In the genomic region with DNA sequence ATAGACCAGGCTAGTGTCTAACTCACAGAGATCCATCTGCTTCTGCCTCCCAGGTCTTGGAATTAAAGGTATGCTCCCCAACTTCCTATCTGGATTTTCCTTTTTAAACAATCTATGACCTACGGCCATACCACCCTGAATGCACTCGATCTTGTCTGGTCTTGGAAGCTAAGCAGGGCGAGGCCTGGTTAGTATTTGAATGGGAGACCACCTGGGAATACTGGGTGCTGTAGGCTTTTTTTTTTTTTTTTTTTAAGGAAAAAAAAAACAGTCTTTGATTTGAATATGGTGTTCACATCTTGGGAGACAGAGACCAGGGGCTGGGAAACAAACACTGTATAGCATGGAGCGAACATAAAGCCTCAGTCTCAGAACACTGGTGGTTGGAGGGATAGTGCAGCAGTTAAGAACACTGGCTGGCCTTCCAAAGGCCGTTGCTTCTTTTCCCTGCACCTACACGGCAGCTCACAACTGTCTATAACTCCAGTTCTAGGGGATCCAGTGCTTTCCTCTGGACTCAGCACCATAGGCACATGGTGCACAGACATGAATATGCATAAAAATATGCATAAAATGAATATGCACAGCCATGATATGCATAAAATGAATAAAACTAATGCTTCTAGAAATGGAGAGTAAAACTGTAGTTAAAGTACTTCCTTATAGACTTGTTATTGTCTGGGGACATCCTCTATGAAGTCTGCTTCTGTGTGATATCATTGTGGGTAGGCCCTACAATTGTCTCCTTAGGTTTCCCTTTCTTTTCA, we compare ENCODE assay signal across 1 mouse cellular context.
A peak's percentile ranks its signal among the peaks of the same experiment; 100 is the strongest.
TF ChIP-seq lines count a peak whose summit lies in the region.

No protein-coding gene starts in this region.

TF ChIP-seq in MEL, 35 proteins besides CTCF, POLR2A, EP300 and RAD21:
- TF ChIP-seq NELFE (IDR thresholded peaks at IDR 0.05; ENCODE audit: low read depth, low read length) (no peak), ZNF384 (IDR thresholded peaks at IDR 0.05; ENCODE audit: low read depth, low read length) (peak; percentile 54; the same call in 1 of the 2 replicates), TCF12 (IDR thresholded peaks at IDR 0.05; ENCODE audit: low read depth, low read length) (no peak), ZKSCAN1 (IDR thresholded peaks at IDR 0.05; ENCODE audit: low read depth, low read length) (no peak), TAL1 (IDR thresholded peaks at IDR 0.05; ENCODE audit: low read length) (no peak), E2F4 (IDR thresholded peaks at IDR 0.05; ENCODE audit: borderline replicate concordance, low read depth, low read length) (no peak), MEF2A (IDR thresholded peaks at IDR 0.05; ENCODE audit: extremely low read depth, insufficient replicate concordance, low read depth, low read length, poor library complexity, severe bottlenecking) (no peak), MYB (IDR thresholded peaks at IDR 0.05; ENCODE audit: low read depth, low read length) (peak; percentile 82), UBTF (IDR thresholded peaks at IDR 0.05; ENCODE audit: borderline replicate concordance, insufficient read depth, low read depth, low read length) (no peak), RCOR1 (IDR thresholded peaks at IDR 0.05; ENCODE audit: low read depth, low read length) (no peak), ETS1 (IDR thresholded peaks at IDR 0.05; ENCODE audit: low read depth, low read length) (no peak), MAFK (IDR thresholded peaks at IDR 0.05; ENCODE audit: borderline replicate concordance, low read depth, low read length) (no peak), NRF1 (IDR thresholded peaks at IDR 0.05; ENCODE audit: insufficient read depth, low read depth, low read length, poor library complexity, severe bottlenecking) (no peak), KAT2A (conservative IDR thresholded peaks at IDR 0.05; ENCODE audit: low read depth, low read length) (no peak), HCFC1 (IDR thresholded peaks at IDR 0.05; ENCODE audit: low read depth, low read length) (no peak), ZC3H11A (IDR thresholded peaks at IDR 0.05; ENCODE audit: low read depth, low read length) (no peak), SMC3 (IDR thresholded peaks at IDR 0.05; ENCODE audit: low read depth, low read length) (peak; percentile 5; the same call in 1 of the 2 replicates), POLR2AphosphoS2 (IDR thresholded peaks at IDR 0.05; ENCODE audit: low read length) (no peak), USF2 (IDR thresholded peaks at IDR 0.05; ENCODE audit: borderline replicate concordance in 1 of 2, insufficient read depth in 1 of 2, low read depth in 1 of 2, low read length in 2 of 2) (no peak), BHLHE40 (IDR thresholded peaks at IDR 0.05; ENCODE audit: borderline replicate concordance, low read depth, low read length) (no peak), MAZ (IDR thresholded peaks at IDR 0.05; ENCODE audit: low read depth, low read length) (no peak), SIN3A (IDR thresholded peaks at IDR 0.05; ENCODE audit: low read length) (no peak), MXI1 (IDR thresholded peaks at IDR 0.05; ENCODE audit: low read depth, low read length) (no peak), ELF1 (IDR thresholded peaks at IDR 0.05; ENCODE audit: low read depth, low read length) (no peak), GABPA (IDR thresholded peaks at IDR 0.05; ENCODE audit: low read depth, low read length) (no peak), TBP (IDR thresholded peaks at IDR 0.05; ENCODE audit: low read depth, low read length) (peak; percentile 25; the same call in 1 of the 2 replicates), JUND (IDR thresholded peaks at IDR 0.05; ENCODE audit: low read depth, low read length) (no peak)
TF ChIP-seq in MEL: peak in this region for 4.
